Mouse (Mus musculus): ENCODE results near the gene Pth1r. TPM values are rescaled to one million over a fixed set of nuclear protein-coding genes. Genes with fewer than 3 reads are reported as not detected.

Pth1r gene
- polyA plus RNA-seq (2014; fragmentation: Illumina TruSeq; extraction: RNeasy Lipid Tissue Mini Kit (QIAGEN cat#74804); ENCODE audit: low read depth, low replicate concordance) = 6.6 TPM

DNA sequence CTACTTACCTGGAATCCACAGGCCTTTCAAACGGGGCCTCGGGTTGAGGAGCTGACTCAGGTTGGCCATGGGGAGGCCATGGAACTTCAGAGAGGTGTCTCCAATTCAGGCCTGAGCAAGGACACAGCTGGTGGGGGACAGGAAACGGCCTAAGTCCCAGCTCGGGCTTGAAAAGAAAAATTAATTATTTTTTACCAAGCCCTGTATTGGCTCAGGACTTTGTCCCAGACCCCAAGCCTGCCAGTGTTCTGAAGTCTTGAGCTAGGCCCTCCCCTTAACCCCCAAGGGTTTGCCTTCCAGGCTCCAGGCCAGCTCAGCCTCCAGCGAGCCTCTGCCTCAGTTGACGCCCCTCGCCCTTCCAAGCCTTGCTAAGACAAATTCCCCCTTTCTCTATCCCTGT lies at the start of gene Pth1r:
TSS of gene Pth1r (minus strand) at position 185 of the 400 bp plus-strand sequence.

DNA sequence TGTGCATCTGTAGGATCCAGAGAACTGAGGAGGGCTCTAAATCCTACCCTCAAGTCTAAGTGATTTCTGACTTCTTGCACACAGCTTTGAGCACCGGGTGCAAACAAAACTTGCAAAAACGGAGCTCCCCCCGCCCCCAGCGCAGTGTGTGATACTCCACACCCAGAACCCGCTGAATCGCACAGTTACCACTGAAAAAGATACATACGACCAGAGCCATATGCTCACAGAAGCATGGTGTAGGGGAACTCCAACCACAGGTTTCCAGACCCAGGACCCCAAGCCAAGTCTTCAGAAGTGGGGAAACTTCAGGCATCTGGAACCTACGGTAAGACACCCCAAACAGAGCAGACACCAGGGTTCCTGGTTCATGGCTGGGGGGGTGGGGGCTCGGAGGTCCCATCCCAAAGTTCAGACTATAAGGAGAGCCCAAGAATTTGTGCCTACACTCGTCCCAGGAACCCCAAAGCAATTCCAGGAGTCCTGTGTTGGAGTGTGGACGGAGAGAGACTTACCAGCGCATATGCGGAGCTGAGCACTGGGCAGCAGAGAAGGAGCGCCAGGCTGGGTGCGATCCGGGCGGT lies 5.1 kb downstream of the Pth1r start, which contains the start of gene Myl3:
TSS of gene Myl3 (plus strand) at position 151 of the 584 bp plus-strand sequence.

Other genes starting within 250 kb of the Pth1r start
- 36.5 TPM for gene Setd2, start 214.5 kb downstream of the Pth1r start, polyA plus RNA-seq (2014; fragmentation: Illumina TruSeq; extraction: RNeasy Lipid Tissue Mini Kit (QIAGEN cat#74804); ENCODE audit: low read depth, low replicate concordance)
- 11.8 TPM for gene Nradd, start 122.7 kb downstream of the Pth1r start, polyA plus RNA-seq (2014; fragmentation: Illumina TruSeq; extraction: RNeasy Lipid Tissue Mini Kit (QIAGEN cat#74804); ENCODE audit: low read depth, low replicate concordance)
- gene Nbeal2, start 93.0 kb downstream of the Pth1r start, polyA plus RNA-seq (2014; fragmentation: Illumina TruSeq; extraction: RNeasy Lipid Tissue Mini Kit (QIAGEN cat#74804); ENCODE audit: low read depth, low replicate concordance) = 10.3 TPM
- gene Ccdc12, start 90.6 kb downstream of the Pth1r start, polyA plus RNA-seq (2014; fragmentation: Illumina TruSeq; extraction: RNeasy Lipid Tissue Mini Kit (QIAGEN cat#74804); ENCODE audit: low read depth, low replicate concordance) = 64.3 TPM
- not detected for gene Myl3, start 5.3 kb downstream of the Pth1r start, polyA plus RNA-seq (2014; fragmentation: Illumina TruSeq; extraction: RNeasy Lipid Tissue Mini Kit (QIAGEN cat#74804); ENCODE audit: low read depth, low replicate concordance)
- 1.1 TPM for gene Prss42, start 51.0 kb upstream of the Pth1r start, polyA plus RNA-seq (2014; fragmentation: Illumina TruSeq; extraction: RNeasy Lipid Tissue Mini Kit (QIAGEN cat#74804); ENCODE audit: low read depth, low replicate concordance)
- 0.50 TPM for gene Prss44, start 66.8 kb upstream of the Pth1r start, polyA plus RNA-seq (2014; fragmentation: Illumina TruSeq; extraction: RNeasy Lipid Tissue Mini Kit (QIAGEN cat#74804); ENCODE audit: low read depth, low replicate concordance)
- 0.55 TPM for gene Prss43, start 79.5 kb upstream of the Pth1r start, polyA plus RNA-seq (2014; fragmentation: Illumina TruSeq; extraction: RNeasy Lipid Tissue Mini Kit (QIAGEN cat#74804); ENCODE audit: low read depth, low replicate concordance)
- 0.77 TPM for gene Prss45, start 87.4 kb upstream of the Pth1r start, polyA plus RNA-seq (2014; fragmentation: Illumina TruSeq; extraction: RNeasy Lipid Tissue Mini Kit (QIAGEN cat#74804); ENCODE audit: low read depth, low replicate concordance)
- 1.9 TPM for gene Prss46, start 97.4 kb upstream of the Pth1r start, polyA plus RNA-seq (2014; fragmentation: Illumina TruSeq; extraction: RNeasy Lipid Tissue Mini Kit (QIAGEN cat#74804); ENCODE audit: low read depth, low replicate concordance)
- 0.56 TPM for gene Prss50, start 110.8 kb upstream of the Pth1r start, polyA plus RNA-seq (2014; fragmentation: Illumina TruSeq; extraction: RNeasy Lipid Tissue Mini Kit (QIAGEN cat#74804); ENCODE audit: low read depth, low replicate concordance)
- 15.2 TPM for gene Als2cl, start 132.7 kb upstream of the Pth1r start, polyA plus RNA-seq (2014; fragmentation: Illumina TruSeq; extraction: RNeasy Lipid Tissue Mini Kit (QIAGEN cat#74804); ENCODE audit: low read depth, low replicate concordance)
- gene Tmie, start 133.0 kb upstream of the Pth1r start, polyA plus RNA-seq (2014; fragmentation: Illumina TruSeq; extraction: RNeasy Lipid Tissue Mini Kit (QIAGEN cat#74804); ENCODE audit: low read depth, low replicate concordance) = 1.6 TPM
- gene Fam240a, start 169.7 kb upstream of the Pth1r start, polyA plus RNA-seq (2014; fragmentation: Illumina TruSeq; extraction: RNeasy Lipid Tissue Mini Kit (QIAGEN cat#74804); ENCODE audit: low read depth, low replicate concordance) = not detected
- gene Tdgf1, start 199.0 kb upstream of the Pth1r start, polyA plus RNA-seq (2014; fragmentation: Illumina TruSeq; extraction: RNeasy Lipid Tissue Mini Kit (QIAGEN cat#74804); ENCODE audit: low read depth, low replicate concordance) = 0.15 TPM
- gene Lrrc2, start 204.4 kb upstream of the Pth1r start, polyA plus RNA-seq (2014; fragmentation: Illumina TruSeq; extraction: RNeasy Lipid Tissue Mini Kit (QIAGEN cat#74804); ENCODE audit: low read depth, low replicate concordance) = not detected
- gene Rtp3, start 243.4 kb upstream of the Pth1r start, polyA plus RNA-seq (2014; fragmentation: Illumina TruSeq; extraction: RNeasy Lipid Tissue Mini Kit (QIAGEN cat#74804); ENCODE audit: low read depth, low replicate concordance) = 2.5 TPM

Measured in adipose tissue, adult 10 weeks (tissue).